Mouse (Mus musculus): Measurements from ENCODE around the gene Syt2.

Gene Syt2

GRCm38 (mm10) chr1:134707516-134707915, 61.0 kb downstream of the Syt2 start:
- no peak for DNase-seq

- DNase-seq: no peak
These were observed 61.8 kb downstream of the Syt2 start for GRCm38 (mm10) chr1:134708274-134708673.

GRCm38 (mm10) chr1:134708801-134709385, 62.4 kb downstream of the Syt2 start:
- peak; percentile 40 for DNase-seq

- DNase-seq: no peak
These were observed 63.2 kb downstream of the Syt2 start for GRCm38 (mm10) chr1:134709411-134710306.

GRCm38 (mm10) chr1:134711061-134711460, 64.6 kb downstream of the Syt2 start:
- DNase-seq: no peak

GRCm38 (mm10) chr1:134711653-134712052, 65.2 kb downstream of the Syt2 start:
- DNase-seq: no peak

- no peak for DNase-seq
These were observed 66.4 kb downstream of the Syt2 start for GRCm38 (mm10) chr1:134712781-134713299.

GRCm38 (mm10) chr1:134713421-134713969, 67.0 kb downstream of the Syt2 start:
- no peak for DNase-seq

- no peak for DNase-seq
These were observed 67.7 kb downstream of the Syt2 start for GRCm38 (mm10) chr1:134714166-134714565.

GRCm38 (mm10) chr1:134715092-134715491, 68.6 kb downstream of the Syt2 start:
- DNase-seq: no peak

- DNase-seq: peak; percentile 41
These were observed 73.3 kb downstream of the Syt2 start for GRCm38 (mm10) chr1:134719718-134720304.

- DNase-seq: no peak
These were observed 75.0 kb downstream of the Syt2 start for GRCm38 (mm10) chr1:134721486-134721885.

- no peak for DNase-seq
These were observed 76.4 kb downstream of the Syt2 start for GRCm38 (mm10) chr1:134722891-134723290.

GRCm38 (mm10) chr1:134725276-134725675, 78.8 kb downstream of the Syt2 start:
- DNase-seq: no peak

GRCm38 (mm10) chr1:134726480-134726879, 80.0 kb downstream of the Syt2 start:
- DNase-seq: no peak

- DNase-seq: no peak
These were observed 80.8 kb downstream of the Syt2 start for GRCm38 (mm10) chr1:134727256-134727655.

- DNase-seq: no peak
These were observed 87.2 kb downstream of the Syt2 start for GRCm38 (mm10) chr1:134733659-134734058.

- no peak for DNase-seq
These were observed 91.0 kb downstream of the Syt2 start for GRCm38 (mm10) chr1:134737463-134737862.

GRCm38 (mm10) chr1:134741433-134741832, 95.0 kb downstream of the Syt2 start:
- DNase-seq: no peak

- DNase-seq: no peak
These were observed 95.6 kb downstream of the Syt2 start for GRCm38 (mm10) chr1:134741946-134742661.

- DNase-seq: no peak
These were observed 99.2 kb downstream of the Syt2 start for GRCm38 (mm10) chr1:134745648-134746047.
